8 mouse cellular contexts compared by ENCODE assay signal in genomic region chr15:103284066-103284465, GRCm38 (mm10). TPM values are rescaled to one million over a fixed set of nuclear protein-coding genes. Genes with fewer than 3 reads are reported as not detected.
DNase-seq lines count a peak whose midpoint lies in the region; ATAC-seq lines count a peak whose summit lies in the region.

No protein-coding gene starts in this region.

- 57% methylated on average over 3 of the region's 3 CpGs for WGBS in hindbrain, embryonic 10.5 days
- WGBS in hindbrain, embryonic 12.5 days: 58% methylated on average over 3 of the region's 3 CpGs

- H3K4me1 ChIP-seq in hindbrain, embryonic 10.5 days (replicated peaks): no peaks in the 10 kb centered on the region
- peaks cover 22% of the 10 kb centered on the region for H3K4me1 ChIP-seq in hindbrain, embryonic 12.5 days

- H3K9ac ChIP-seq in hindbrain, embryonic 12.5 days: no peak overlapping the region

- no peaks in the 10 kb centered on the region for H3K27me3 ChIP-seq in hindbrain, embryonic 10.5 days (ENCODE audit: insufficient read depth, poor library complexity, severe bottlenecking)
- no peaks in the 10 kb centered on the region for H3K27me3 ChIP-seq in hindbrain, embryonic 12.5 days

- no peak overlapping the region for H3K4me2 ChIP-seq in hindbrain, embryonic 12.5 days (replicated peaks)

- H3K36me3 ChIP-seq in hindbrain, embryonic 10.5 days: peaks cover 29% of the 10 kb centered on the region; the same call in 1 of the 2 replicates
- no peaks in the 10 kb centered on the region for H3K36me3 ChIP-seq in hindbrain, embryonic 12.5 days

- no peak for ATAC-seq in hindbrain, embryonic 12.5 days (ENCODE audit: low FRiP score)
- peak; percentile 64 for ATAC-seq in megakaryocyte, adult 5-6 weeks (ENCODE audit: poor library complexity, severe bottlenecking)

- H3K27ac ChIP-seq in hindbrain, embryonic 10.5 days: no peak overlapping the region
- H3K27ac ChIP-seq in hindbrain, embryonic 12.5 days: no peak overlapping the region

- H3K4me3 ChIP-seq in hindbrain, embryonic 10.5 days: no peak overlapping the region
- H3K4me3 ChIP-seq in hindbrain, embryonic 12.5 days: no peak overlapping the region

- peak; percentile 60 for DNase-seq in hindbrain, embryonic 10.5 days (ENCODE audit: low spot score)
- peak; percentile 83 for DNase-seq in 3T3-L1 (ENCODE audit: low read depth, low spot score)
- peak; percentile 69 for DNase-seq in ES-CJ7 (ENCODE audit: low read depth, low spot score)
- peak; percentile 82 for DNase-seq in embryo, embryonic 10.5 days (ENCODE audit: low spot score)
- DNase-seq in ovary, postnatal 10 days (ENCODE audit: low spot score): no peak
- no peak for DNase-seq in gastrocnemius, postnatal 25 days

- H3K9me3 ChIP-seq in hindbrain, embryonic 10.5 days: no peaks in the 10 kb centered on the region
- no peaks in the 10 kb centered on the region for H3K9me3 ChIP-seq in hindbrain, embryonic 12.5 days (replicated peaks)

RNA-seq across cellular contexts. Expression of gene Copz1, which starts 11.6 kb away (rescaled TPM):
- polyA plus RNA-seq in hindbrain, embryonic 10.5 days (2016; fragmentation: Nextera tagmentation; extraction: Ambion mirVana): 288 and 299 TPM in 2 replicates
- 235 and 247 TPM in 2 replicates for polyA plus RNA-seq in hindbrain, embryonic 12.5 days (2016; fragmentation: Nextera tagmentation; extraction: Ambion mirVana)
- total RNA-seq in megakaryocyte, adult 5-6 weeks (2015): 246 and 255 TPM in 2 replicates
- 87.7 and 93.9 TPM in 2 replicates for total RNA-seq in megakaryocyte, adult 5-6 weeks (2017)
- total RNA-seq in gastrocnemius, postnatal 25 days (2021): 10 to 100 TPM; 31.4 to 32.3 TPM

RNA-seq across cellular contexts. Expression of gene Nfe2, which starts 25.9 kb away (rescaled TPM):
- polyA plus RNA-seq in hindbrain, embryonic 10.5 days (2016; fragmentation: Nextera tagmentation; extraction: Ambion mirVana): 7.3 and 8.5 TPM in 2 replicates
- polyA plus RNA-seq in hindbrain, embryonic 12.5 days (2016; fragmentation: Nextera tagmentation; extraction: Ambion mirVana): 5.1 and 5.4 TPM in 2 replicates
- 205 and 258 TPM in 2 replicates for total RNA-seq in megakaryocyte, adult 5-6 weeks (2015)
- 218 and 249 TPM in 2 replicates for total RNA-seq in megakaryocyte, adult 5-6 weeks (2017)
- total RNA-seq in gastrocnemius, postnatal 25 days (2021): not detected

RNA-seq across cellular contexts. Expression of gene Gpr84, which starts 26.3 kb away (rescaled TPM):
- polyA plus RNA-seq in hindbrain, embryonic 10.5 days (2016; fragmentation: Nextera tagmentation; extraction: Ambion mirVana): 0.31 and 0.36 TPM in 2 replicates
- polyA plus RNA-seq in hindbrain, embryonic 12.5 days (2016; fragmentation: Nextera tagmentation; extraction: Ambion mirVana): 0.36 and 0.51 TPM in 2 replicates
- total RNA-seq in megakaryocyte, adult 5-6 weeks (2015): 2.9 and 3.8 TPM in 2 replicates
- 1.7 and 3.3 TPM in 2 replicates for total RNA-seq in megakaryocyte, adult 5-6 weeks (2017)
- not detected for total RNA-seq in gastrocnemius, postnatal 25 days (2021)

RNA-seq across cellular contexts. Expression of gene Hnrnpa1, which starts 43.8 kb away (rescaled TPM):
- 1,344 and 1,669 TPM in 2 replicates for polyA plus RNA-seq in hindbrain, embryonic 10.5 days (2016; fragmentation: Nextera tagmentation; extraction: Ambion mirVana)
- 1,137 and 1,149 TPM in 2 replicates for polyA plus RNA-seq in hindbrain, embryonic 12.5 days (2016; fragmentation: Nextera tagmentation; extraction: Ambion mirVana)
- total RNA-seq in megakaryocyte, adult 5-6 weeks (2015): 320 and 365 TPM in 2 replicates
- 765 and 767 TPM in 2 replicates for total RNA-seq in megakaryocyte, adult 5-6 weeks (2017)
- 10 to 100 TPM; 82.8 to 89.0 TPM for total RNA-seq in gastrocnemius, postnatal 25 days (2021)

RNA-seq across cellular contexts. Expression of gene Cbx5, which starts 44.5 kb away (rescaled TPM):
- polyA plus RNA-seq in hindbrain, embryonic 10.5 days (2016; fragmentation: Nextera tagmentation; extraction: Ambion mirVana): 157 and 186 TPM in 2 replicates
- 188 and 190 TPM in 2 replicates for polyA plus RNA-seq in hindbrain, embryonic 12.5 days (2016; fragmentation: Nextera tagmentation; extraction: Ambion mirVana)
- 56.0 and 60.5 TPM in 2 replicates for total RNA-seq in megakaryocyte, adult 5-6 weeks (2015)
- 113 and 133 TPM in 2 replicates for total RNA-seq in megakaryocyte, adult 5-6 weeks (2017)
- 10 to 100 TPM; 29.0 to 29.6 TPM for total RNA-seq in gastrocnemius, postnatal 25 days (2021)

Comparison
In these comparisons a context has a peak if more than half of its experiments do, and no peak if none do; other contexts are left out.
1. DNase-seq: peak in hindbrain, embryonic 10.5 days (single experiment), 3T3-L1 (single experiment), ES-CJ7 (single experiment) and embryo, embryonic 10.5 days (single experiment); none in ovary, postnatal 10 days (single experiment) and gastrocnemius, postnatal 25 days (single experiment).
2. RNA of gene Nfe2, which starts 25.9 kb away (total RNA-seq): 205 to 258 TPM in megakaryocyte, adult 5-6 weeks; not detected in gastrocnemius, postnatal 25 days; every median in the first group is over 100 times any median in the second.